Mouse (Mus musculus) liver, adult 2 months (tissue): ENCODE results near the gene Zic4. TPM values are rescaled to one million over a fixed set of nuclear protein-coding genes. Genes with fewer than 3 reads are reported as not detected.

ENCODE experiments used
- DNase-seq: peaks from one replicate; pipeline ENCODE4 v3.0.0-alpha.2; 2011; ENCODE audit warnings: low read depth, low spot score; ENCODE audit errors: extremely low read depth
- H3K27ac ChIP-seq: fragments of 200-500 bp; replicated peaks from 2 replicates; pipeline ENCODE4 v1.5.1; 2012; ENCODE audit warnings: low read depth, mild to moderate bottlenecking, control low read depth, inconsistent platforms, low read length; ENCODE audit not compliant: insufficient read depth
- H3K27me3 ChIP-seq: fragments of 200-500 bp; 2 replicates; pipeline ENCODE4 v1.6.1; 2012; ENCODE audit warnings: mild to moderate bottlenecking, moderate library complexity, low read length, inconsistent platforms; ENCODE audit not compliant: control insufficient read depth, insufficient read depth
- H3K36me3 ChIP-seq: fragments of 200-500 bp; 2 replicates; pipeline ENCODE4 v1.6.1; 2012; ENCODE audit warnings: low read length, inconsistent platforms; ENCODE audit not compliant: control insufficient read depth, insufficient read depth
- H3K4me1 ChIP-seq: fragments of 200-500 bp; 2 replicates; pipeline ENCODE4 v1.6.1; 2011; ENCODE audit warnings: low read length; ENCODE audit not compliant: control insufficient read depth, insufficient read depth
- H3K4me3 ChIP-seq: fragments of 200-500 bp; 2 replicates; pipeline ENCODE4 v1.5.1; 2011; ENCODE audit warnings: low read depth, mild to moderate bottlenecking, control low read depth, low read length, moderate library complexity; ENCODE audit not compliant: insufficient read depth
- H3K79me2 ChIP-seq: fragments of 200-500 bp; 2 replicates; pipeline ENCODE4 v1.6.1; 2012; ENCODE audit warnings: inconsistent platforms, mild to moderate bottlenecking, low read length, moderate library complexity; ENCODE audit not compliant: control insufficient read depth, insufficient read depth
- H3K9ac ChIP-seq: fragments of 200-500 bp; 2 replicates; pipeline ENCODE4 v1.6.1; 2012; ENCODE audit warnings: low read depth, mild to moderate bottlenecking, control low read depth, inconsistent platforms, low read length
- CTCF ChIP-seq: fragments of 200-500 bp; IDR thresholded peaks from 2 replicates; pipeline ENCODE4 v1.5.1; 2011; ENCODE audit warnings: low read depth, low read length, control low read depth
- POLR2A ChIP-seq: fragments of 200-500 bp; IDR thresholded peaks from 2 replicates; pipeline ENCODE4 v1.6.1; 2011; ENCODE audit warnings: low read length, control low read depth; ENCODE audit not compliant: insufficient read depth; ENCODE audit errors: extremely low read depth
- WGBS: fragments of 180-500 bp; shearing (Covaris S2); methylation state at CpG from one replicate; pipeline ENCODE4 v1.1.7; 2018; 5-methylcytosine and 5-hydroxymethylcytosine counted together
- polyA plus RNA-seq: library from polyadenylated mRNA; depleted of rRNA; stranded (reverse); fragments of >200 nt; gene quantifications from 2 replicates; pipeline ENCODE4 v1.2.3, GENCODE M21; 2012
- total RNA-seq: library from RNA; depleted of rRNA; stranded (reverse); fragments of >200 nt; gene quantifications from 2 replicates; pipeline ENCODE4 v1.2.3, GENCODE M21; 2014

Gene Zic4
- total and polyA plus RNA-seq, 2 experiments, result not detected

- Histone ChIP-seq H3K36me3 (no peaks in the 10 kb centered on the region), H3K27ac (no peak overlapping the region), H3K79me2 (no peaks in the 10 kb centered on the region), H3K9ac (no peak overlapping the region), H3K4me3 (no peak overlapping the region), H3K27me3 (peaks cover 25% of the 10 kb centered on the region), H3K4me1 (no peaks in the 10 kb centered on the region)
- DNase-seq, result no peak
- WGBS, result 6% methylated on average over 26 of the region's 26 CpGs
- TF ChIP-seq POLR2A (no peak), CTCF (no peak)
Measured at GRCm38 (mm10) chr9:91369293-91369991, 7.2 kb downstream of the Zic4 start.

- peak; percentile 51 for DNase-seq
- Histone ChIP-seq H3K27ac (no peak overlapping the region), H3K79me2 (no peaks in the 10 kb centered on the region), H3K27me3 (peaks cover 17% of the 10 kb centered on the region), H3K4me1 (no peaks in the 10 kb centered on the region), H3K4me3 (no peak overlapping the region), H3K9ac (no peak overlapping the region), H3K36me3 (no peaks in the 10 kb centered on the region)
- WGBS, result 20% methylated on average over 6 of the region's 6 CpGs
- no peak for TF ChIP-seq CTCF
- TF ChIP-seq POLR2A, result no peak
Measured at GRCm38 (mm10) chr9:91370191-91370708, 8.0 kb downstream of the Zic4 start.

- H3K79me2 ChIP-seq, result no peaks in the 10 kb centered on the region
- no peak overlapping the region for H3K27ac ChIP-seq
- H3K27me3 ChIP-seq, result peaks cover 14% of the 10 kb centered on the region; the same call in 1 of the 2 replicates
- no peaks in the 10 kb centered on the region for H3K36me3 ChIP-seq
- no peak for TF ChIP-seq POLR2A
- no peak for DNase-seq
- H3K4me3 ChIP-seq, result no peak overlapping the region
- no peak overlapping the region for H3K9ac ChIP-seq
- no peaks in the 10 kb centered on the region for H3K4me1 ChIP-seq
Measured at GRCm38 (mm10) chr9:91371011-91371410, 8.8 kb downstream of the Zic4 start.

- no peak for DNase-seq
- no peak overlapping the region for H3K4me3 ChIP-seq
- TF ChIP-seq POLR2A (no peak), CTCF (no peak)
- 20% methylated on average over 4 of the region's 4 CpGs for WGBS
- H3K79me2 ChIP-seq, result no peaks in the 10 kb centered on the region
- peaks cover 14% of the 10 kb centered on the region; the same call in 1 of the 2 replicates for H3K27me3 ChIP-seq
- H3K9ac ChIP-seq, result no peak overlapping the region
- no peaks in the 10 kb centered on the region for H3K36me3 ChIP-seq
- no peaks in the 10 kb centered on the region for H3K4me1 ChIP-seq
- H3K27ac ChIP-seq, result no peak overlapping the region
Measured at GRCm38 (mm10) chr9:91371608-91372007, 9.4 kb downstream of the Zic4 start.

GRCm38 (mm10) chr9:91373811-91374575 lies 11.8 kb downstream of the Zic4 start:
- H3K4me3 ChIP-seq, result no peak overlapping the region
- no peak for TF ChIP-seq POLR2A
- no peak for TF ChIP-seq CTCF
- peaks cover 22% of the 10 kb centered on the region for H3K27me3 ChIP-seq
- no peak for DNase-seq
- no peaks in the 10 kb centered on the region for H3K79me2 ChIP-seq
- no peaks in the 10 kb centered on the region for H3K4me1 ChIP-seq
- no peak overlapping the region for H3K27ac ChIP-seq
- H3K9ac ChIP-seq, result no peak overlapping the region
- no peaks in the 10 kb centered on the region for H3K36me3 ChIP-seq
- 36% methylated on average over 3 of the region's 3 CpGs for WGBS
